Mouse (Mus musculus): ENCODE results near the gene Calm2. TPM values are rescaled to one million over a fixed set of nuclear protein-coding genes. Genes with fewer than 3 reads are reported as not detected.

The Calm2 gene
- 397 and 413 TPM in 2 replicates for polyA plus RNA-seq (2015; fragmentation: Nextera tagmentation; extraction: Ambion mirVana)

GRCm38 (mm10) chr17:87446767-87447611 lies at the start of gene Calm2:
TSS of gene Calm2 (minus strand) at chr17:87446935.
- peak; percentile 92 for ATAC-seq
- Histone ChIP-seq H3K9ac (replicated peaks) (peak within 1 kb of the TSS; percentile 87), H3K36me3 (replicated peaks; ENCODE audit: insufficient read depth, low read length) (peaks cover 7% of the 10 kb centered on the region), H3K4me3 (ENCODE audit: low read depth, low read length) (peak within 1 kb of the TSS; percentile 75), H3K27ac (ENCODE audit: low read depth) (peak within 1 kb of the TSS; percentile 92), H3K4me1 (ENCODE audit: insufficient read depth) (peaks cover 32% of the 10 kb centered on the region), H3K4me2 (ENCODE audit: low read depth, low read length) (peak within 1 kb of the TSS; percentile 90), H3K27me3 (ENCODE audit: insufficient read depth, low read length) (no peaks in the 10 kb centered on the region), H3K9me3 (ENCODE audit: low read length) (no peaks in the 10 kb centered on the region)
- TF ChIP-seq CTCF (IDR thresholded peaks at IDR 0.05; ENCODE audit: low read depth) (peak; percentile 52), EP300 (IDR thresholded peaks at IDR 0.05; ENCODE audit: low read depth) (peak; percentile 63)
- DNase-seq, result peak; percentile 98
- WGBS (ENCODE audit: insufficient replicate concordance), result under 1% methylated on average over 64 of the region's 69 CpGs

- ATAC-seq, result no peak
Observed at GRCm38 (mm10) chr17:87495504-87495903, 48.8 kb upstream of the Calm2 start.

GRCm38 (mm10) chr17:87494310-87494709 lies 47.6 kb upstream of the Calm2 start:
- no peak for ATAC-seq
- H3K4me2 ChIP-seq (ENCODE audit: low read depth, low read length), result no peak overlapping the region
- WGBS (ENCODE audit: insufficient replicate concordance), result 85% methylated on average over 4 of the region's 4 CpGs

More at GRCm38 (mm10) chr17:87495504-87495903, 48.8 kb upstream of the Calm2 start:
- no peaks in the 10 kb centered on the region for H3K27me3 ChIP-seq (ENCODE audit: insufficient read depth, low read length)
- no peak overlapping the region for H3K27ac ChIP-seq (ENCODE audit: low read depth)
- WGBS (ENCODE audit: insufficient replicate concordance), result 83% methylated on average over 4 of the region's 4 CpGs
- no peaks in the 10 kb centered on the region for H3K9me3 ChIP-seq (ENCODE audit: low read length)
- DNase-seq, result no peak
- H3K4me1 ChIP-seq (ENCODE audit: insufficient read depth), result no peaks in the 10 kb centered on the region
- no peaks in the 10 kb centered on the region for H3K36me3 ChIP-seq (replicated peaks; ENCODE audit: insufficient read depth, low read length)
- no peak overlapping the region for H3K9ac ChIP-seq (replicated peaks)
- H3K4me3 ChIP-seq (ENCODE audit: low read depth, low read length), result no peak overlapping the region
- TF ChIP-seq EP300 (IDR thresholded peaks at IDR 0.05; ENCODE audit: low read depth) (no peak), CTCF (IDR thresholded peaks at IDR 0.05; ENCODE audit: low read depth) (no peak)
- H3K4me2 ChIP-seq (ENCODE audit: low read depth, low read length), result no peak overlapping the region

GRCm38 (mm10) chr17:87492286-87492685 lies 45.6 kb upstream of the Calm2 start:
- Histone ChIP-seq H3K36me3 (replicated peaks; ENCODE audit: insufficient read depth, low read length) (no peaks in the 10 kb centered on the region), H3K9me3 (ENCODE audit: low read length) (no peaks in the 10 kb centered on the region), H3K27ac (ENCODE audit: low read depth) (no peak overlapping the region), H3K4me1 (ENCODE audit: insufficient read depth) (no peaks in the 10 kb centered on the region), H3K4me3 (ENCODE audit: low read depth, low read length) (no peak overlapping the region), H3K9ac (replicated peaks) (no peak overlapping the region), H3K27me3 (ENCODE audit: insufficient read depth, low read length) (no peaks in the 10 kb centered on the region), H3K4me2 (ENCODE audit: low read depth, low read length) (no peak overlapping the region)
- no peak for TF ChIP-seq CTCF (IDR thresholded peaks at IDR 0.05; ENCODE audit: low read depth)
- TF ChIP-seq EP300 (IDR thresholded peaks at IDR 0.05; ENCODE audit: low read depth), result no peak
- no peak for ATAC-seq
- DNase-seq, result no peak
- WGBS (ENCODE audit: insufficient replicate concordance), result 70% methylated on average over 4 of the region's 4 CpGs

More at GRCm38 (mm10) chr17:87494310-87494709, 47.6 kb upstream of the Calm2 start:
- no peaks in the 10 kb centered on the region for H3K4me1 ChIP-seq (ENCODE audit: insufficient read depth)
- DNase-seq, result no peak
- H3K9me3 ChIP-seq (ENCODE audit: low read length), result no peaks in the 10 kb centered on the region
- H3K9ac ChIP-seq (replicated peaks), result no peak overlapping the region
- no peak overlapping the region for H3K4me3 ChIP-seq (ENCODE audit: low read depth, low read length)
- no peak overlapping the region for H3K27ac ChIP-seq (ENCODE audit: low read depth)
- no peaks in the 10 kb centered on the region for H3K36me3 ChIP-seq (replicated peaks; ENCODE audit: insufficient read depth, low read length)
- no peaks in the 10 kb centered on the region for H3K27me3 ChIP-seq (ENCODE audit: insufficient read depth, low read length)
- no peak for TF ChIP-seq CTCF (IDR thresholded peaks at IDR 0.05; ENCODE audit: low read depth)
- TF ChIP-seq EP300 (IDR thresholded peaks at IDR 0.05; ENCODE audit: low read depth), result no peak

- H3K9ac ChIP-seq (replicated peaks), result no peak overlapping the region
- no peaks in the 10 kb centered on the region for H3K36me3 ChIP-seq (replicated peaks; ENCODE audit: insufficient read depth, low read length)
- DNase-seq, result no peak
- no peak for ATAC-seq
- TF ChIP-seq EP300 (IDR thresholded peaks at IDR 0.05; ENCODE audit: low read depth) (no peak), CTCF (IDR thresholded peaks at IDR 0.05; ENCODE audit: low read depth) (no peak)
- H3K27ac ChIP-seq (ENCODE audit: low read depth), result no peak overlapping the region
- no peaks in the 10 kb centered on the region for H3K9me3 ChIP-seq (ENCODE audit: low read length)
- 62% methylated on average over 6 of the region's 6 CpGs for WGBS (ENCODE audit: insufficient replicate concordance)
- no peaks in the 10 kb centered on the region for H3K27me3 ChIP-seq (ENCODE audit: insufficient read depth, low read length)
- no peaks in the 10 kb centered on the region for H3K4me1 ChIP-seq (ENCODE audit: insufficient read depth)
- no peak overlapping the region for H3K4me2 ChIP-seq (ENCODE audit: low read depth, low read length)
- no peak overlapping the region for H3K4me3 ChIP-seq (ENCODE audit: low read depth, low read length)
Observed at GRCm38 (mm10) chr17:87490295-87490694, 43.6 kb upstream of the Calm2 start.

- Histone ChIP-seq H3K9ac (replicated peaks) (no peak overlapping the region), H3K4me2 (ENCODE audit: low read depth, low read length) (no peak overlapping the region), H3K9me3 (ENCODE audit: low read length) (no peaks in the 10 kb centered on the region), H3K27ac (ENCODE audit: low read depth) (no peak overlapping the region), H3K4me3 (ENCODE audit: low read depth, low read length) (no peak overlapping the region), H3K36me3 (replicated peaks; ENCODE audit: insufficient read depth, low read length) (no peaks in the 10 kb centered on the region), H3K4me1 (ENCODE audit: insufficient read depth) (no peaks in the 10 kb centered on the region), H3K27me3 (ENCODE audit: insufficient read depth, low read length) (no peaks in the 10 kb centered on the region)
- 84% methylated on average over 5 of the region's 5 CpGs for WGBS (ENCODE audit: insufficient replicate concordance)
- DNase-seq, result no peak
- no peak for TF ChIP-seq CTCF (IDR thresholded peaks at IDR 0.05; ENCODE audit: low read depth)
- TF ChIP-seq EP300 (IDR thresholded peaks at IDR 0.05; ENCODE audit: low read depth), result no peak
- no peak for ATAC-seq
Observed at GRCm38 (mm10) chr17:87485751-87486150, 39.0 kb upstream of the Calm2 start.

Measured in liver, postnatal 0 days (tissue).